Mouse (Mus musculus): ENCODE measurements around the gene Spats2. TPM values are rescaled to one million over a fixed set of nuclear protein-coding genes. Genes with fewer than 3 reads are reported as not detected.
"Not testable (repeated sequence)": the region's sequence is repeated elsewhere in the genome, so short reads cannot be mapped to it uniquely, and the experiment has no call there.

Gene Spats2
- total RNA-seq (2021), result 10 to 100 TPM; 35.2 to 37.5 TPM

- intact Hi-C loops (cut with DNase I), result loop anchor here (2.0 kb wide), 1 partner anchor 73 kb away; no protein-coding TSS in a partner anchor
- DNase-seq (ENCODE audit: low spot score in 2 of 2), result no peak
Measured at GRCm38 (mm10) chr15:99125711-99126080, at the start of gene Spats2. TSS of gene Spats2 (plus strand) at chr15:99125916.

- DNase-seq (ENCODE audit: low spot score in 2 of 2); intact Hi-C loops (cut with DNase I): not testable (repeated sequence)
Measured at GRCm38 (mm10) chr15:99076011-99076410, 49.7 kb upstream of the Spats2 start.

GRCm38 (mm10) chr15:99078181-99078910, 47.4 kb upstream of the Spats2 start:
- no peak for DNase-seq (ENCODE audit: low spot score in 2 of 2)
- intact Hi-C loops (cut with DNase I), result no loop called here

GRCm38 (mm10) chr15:99079804-99080203, 45.9 kb upstream of the Spats2 start:
- DNase-seq (ENCODE audit: low spot score in 2 of 2), result no peak
- intact Hi-C loops (cut with DNase I), result loop anchor here (5.0 to 10.0 kb wide), 2 partner anchors 117 to 185 kb away; no protein-coding TSS in a partner anchor

- intact Hi-C loops (cut with DNase I), result loop anchor here (5.0 to 10.0 kb wide), 2 partner anchors 115 to 182 kb away; no protein-coding TSS in a partner anchor
- DNase-seq (ENCODE audit: low spot score in 2 of 2), result no peak
Measured at GRCm38 (mm10) chr15:99082322-99082721, 43.4 kb upstream of the Spats2 start.

GRCm38 (mm10) chr15:99082840-99083239, 42.9 kb upstream of the Spats2 start:
- DNase-seq (ENCODE audit: low spot score in 2 of 2), result no peak
- intact Hi-C loops (cut with DNase I), result loop anchor here (5.0 to 10.0 kb wide), 2 partner anchors 114 to 182 kb away; no protein-coding TSS in a partner anchor

- DNase-seq (ENCODE audit: low spot score in 2 of 2), result peak in 1 of 2 experiments; percentile 32
- intact Hi-C loops (cut with DNase I), result loop anchor here (5.0 to 10.0 kb wide), 2 partner anchors 114 to 182 kb away; no protein-coding TSS in a partner anchor
Measured at GRCm38 (mm10) chr15:99083258-99083657, 42.5 kb upstream of the Spats2 start.

GRCm38 (mm10) chr15:99083867-99084557, 41.7 kb upstream of the Spats2 start:
- DNase-seq (ENCODE audit: low spot score in 2 of 2), result no peak
- intact Hi-C loops (cut with DNase I), result loop anchor here (5.0 to 10.0 kb wide), 2 partner anchors 113 to 181 kb away; no protein-coding TSS in a partner anchor

- intact Hi-C loops (cut with DNase I), result loop anchor here (5.0 to 10.0 kb wide), 3 partner anchors 37 to 180 kb away; no protein-coding TSS in a partner anchor
- DNase-seq (ENCODE audit: low spot score in 2 of 2), result no peak
Measured at GRCm38 (mm10) chr15:99084618-99085017, 41.1 kb upstream of the Spats2 start.

- intact Hi-C loops (cut with DNase I), result loop anchor here (5.0 to 10.0 kb wide), 2 partner anchors 39 to 179 kb away; no protein-coding TSS in a partner anchor
- no peak for DNase-seq (ENCODE audit: low spot score in 2 of 2)
Measured at GRCm38 (mm10) chr15:99085997-99086396, 39.7 kb upstream of the Spats2 start.

GRCm38 (mm10) chr15:99087253-99088075, 38.3 kb upstream of the Spats2 start, which contains the start of gene C1ql4:
TSS of gene C1ql4 (minus strand) at chr15:99087817.
- intact Hi-C loops (cut with DNase I), result loop anchor here (5.0 to 10.0 kb wide), 2 partner anchors 40 to 177 kb away; no protein-coding TSS in a partner anchor
- no peak for DNase-seq (ENCODE audit: low spot score in 2 of 2)

GRCm38 (mm10) chr15:99088292-99088691, 37.4 kb upstream of the Spats2 start:
- peak; percentile 37 to 39 for DNase-seq (ENCODE audit: low spot score in 2 of 2)
- intact Hi-C loops (cut with DNase I), result loop anchor here (5.0 to 10.0 kb wide), 2 partner anchors 41 to 177 kb away; no protein-coding TSS in a partner anchor

- no peak for DNase-seq (ENCODE audit: low spot score in 2 of 2)
- intact Hi-C loops (cut with DNase I), result loop anchor here (5.0 to 10.0 kb wide), 2 partner anchors 42 to 176 kb away; no protein-coding TSS in a partner anchor
Measured at GRCm38 (mm10) chr15:99089069-99089468, 36.6 kb upstream of the Spats2 start.

GRCm38 (mm10) chr15:99092870-99093269, 32.8 kb upstream of the Spats2 start, which contains the start of gene Dnajc22:
TSS of gene Dnajc22 (plus strand) at chr15:99093170.
- DNase-seq (ENCODE audit: low spot score in 2 of 2), result no peak
- intact Hi-C loops (cut with DNase I), result no loop called here

- DNase-seq (ENCODE audit: low spot score in 2 of 2), result peak in 1 of 2 experiments; percentile 18
- intact Hi-C loops (cut with DNase I), result no loop called here
Measured at GRCm38 (mm10) chr15:99093291-99094258, 32.1 kb upstream of the Spats2 start.

- intact Hi-C loops (cut with DNase I), result no loop called here
- no peak for DNase-seq (ENCODE audit: low spot score in 2 of 2)
Measured at GRCm38 (mm10) chr15:99094631-99095270, 31.0 kb upstream of the Spats2 start.

GRCm38 (mm10) chr15:99095356-99095755, 30.4 kb upstream of the Spats2 start:
- intact Hi-C loops (cut with DNase I), result no loop called here
- DNase-seq (ENCODE audit: low spot score in 2 of 2), result no peak

Data from left cerebral cortex, postnatal 36 days (tissue).